Mouse (Mus musculus) heart, adult 10 weeks (tissue): ENCODE results near the gene Vmn2r23. TPM values are rescaled to one million over a fixed set of nuclear protein-coding genes. Genes with fewer than 3 reads are reported as not detected.

Experiments
- polyA plus RNA-seq: library from polyadenylated mRNA; stranded (reverse); fragments of 350-450 nt; fragmentation: Illumina TruSeq; extraction: RNeasy Lipid Tissue Mini Kit (QIAGEN cat#74804); gene quantifications from one replicate; pipeline ENCODE4 v1.2.3, GENCODE M21; 2014; ENCODE audit warnings: low read depth, low replicate concordance

Vmn2r23 gene
- polyA plus RNA-seq: not detected

DNA sequence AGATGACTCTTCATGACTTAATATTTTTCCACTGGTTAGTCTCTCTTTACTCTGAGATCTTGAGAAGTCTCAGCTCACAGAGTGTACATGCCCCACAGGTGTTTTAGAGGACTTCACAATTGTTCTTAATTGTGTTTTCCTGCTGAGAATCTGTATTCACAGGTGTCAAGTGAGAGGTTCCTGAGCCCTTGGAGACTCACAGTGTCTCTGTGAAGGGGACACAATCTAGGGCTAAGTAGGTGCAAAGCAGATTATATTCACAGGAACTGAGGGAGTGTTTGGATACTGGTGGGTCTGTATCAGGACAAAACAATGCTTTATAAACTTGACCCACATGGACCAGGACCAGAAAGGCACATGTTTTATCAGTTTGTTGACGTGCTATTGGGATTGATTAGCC, at the start of gene Vmn2r23:
Gene Vmn2r23 (plus strand): TSS at position 301 of the 400 bp plus-strand sequence.

DNA sequence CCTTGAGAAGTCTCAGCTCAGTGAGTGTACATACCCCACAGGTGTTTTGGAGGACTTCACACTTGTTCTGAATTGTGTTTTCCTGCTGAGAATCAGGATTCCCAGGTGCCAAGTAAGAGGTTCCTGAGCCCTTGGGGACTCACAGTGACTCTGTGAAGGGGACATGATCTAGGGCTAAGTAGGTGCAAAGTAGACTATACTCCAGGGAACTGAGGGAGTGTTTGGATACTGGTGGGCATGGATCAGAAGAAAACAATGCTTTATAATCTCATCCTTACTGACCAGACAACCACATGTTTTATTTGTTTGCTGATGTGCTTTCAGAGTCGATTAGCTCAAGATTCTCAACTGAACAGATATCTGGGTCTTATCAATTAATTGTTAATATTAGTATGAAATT, 76.1 kb downstream of the Vmn2r23 start, which contains the start of gene Vmn2r24:
Gene Vmn2r24 (plus strand): TSS at position 301 of the 400 bp plus-strand sequence.

Other genes starting within 250 kb of the Vmn2r23 start
- not detected for gene Vmn2r21, start 169.3 kb upstream of the Vmn2r23 start, polyA plus RNA-seq
- not detected for gene Vmn2r22, start 51.9 kb upstream of the Vmn2r23 start, polyA plus RNA-seq
- not detected for gene Vmn2r24, start 76.2 kb downstream of the Vmn2r23 start, polyA plus RNA-seq
- not detected for gene Vmn2r25, start 150.8 kb downstream of the Vmn2r23 start, polyA plus RNA-seq